Mouse (Mus musculus) monocyte, adult 2 months (primary cell): ENCODE measurements around the gene Rcn3.
A peak's percentile ranks its signal among the peaks of the same experiment; 100 is the strongest.

ENCODE experiments used
- DNase-seq, 2 experiments: peaks; one replicate each; pipeline ENCODE4 v3.0.0; 2022; ENCODE audit warnings: low spot score in 2 of 2, low read depth in 1 of 2

Rcn3 gene

GRCm38 (mm10) chr7:45073949-45074348, 18.1 kb downstream of the Rcn3 start:
- DNase-seq: no peak

DNA sequence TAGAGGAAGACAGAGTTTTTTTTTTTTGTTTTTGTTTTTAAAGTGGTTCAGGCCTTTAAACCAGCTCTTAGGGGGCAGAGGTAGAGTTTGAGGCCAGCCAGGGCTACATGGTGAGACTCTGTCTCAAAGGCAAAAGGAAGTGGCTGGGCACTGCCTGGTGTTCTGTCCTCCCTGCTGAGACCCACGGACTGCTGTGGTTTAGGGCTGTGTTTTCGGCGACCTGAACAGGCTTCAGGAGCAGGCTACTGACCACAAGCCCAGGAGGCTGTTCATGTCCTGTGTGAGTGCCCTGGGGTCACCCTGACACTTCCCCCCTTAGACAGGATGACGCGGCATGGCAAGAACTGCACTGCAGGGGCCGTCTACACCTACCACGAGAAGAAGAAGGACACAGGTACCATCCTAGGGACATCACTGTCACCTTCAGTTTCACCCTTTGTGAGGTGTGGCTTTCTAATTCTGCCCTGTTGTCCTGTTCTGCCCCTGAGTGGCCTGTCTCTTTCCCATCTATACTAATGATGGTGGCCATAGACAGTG, 18.8 kb downstream of the Rcn3 start:
- no peak for DNase-seq

- no peak for DNase-seq
Measured at GRCm38 (mm10) chr7:45072230-45072629, 19.8 kb downstream of the Rcn3 start.

DNA sequence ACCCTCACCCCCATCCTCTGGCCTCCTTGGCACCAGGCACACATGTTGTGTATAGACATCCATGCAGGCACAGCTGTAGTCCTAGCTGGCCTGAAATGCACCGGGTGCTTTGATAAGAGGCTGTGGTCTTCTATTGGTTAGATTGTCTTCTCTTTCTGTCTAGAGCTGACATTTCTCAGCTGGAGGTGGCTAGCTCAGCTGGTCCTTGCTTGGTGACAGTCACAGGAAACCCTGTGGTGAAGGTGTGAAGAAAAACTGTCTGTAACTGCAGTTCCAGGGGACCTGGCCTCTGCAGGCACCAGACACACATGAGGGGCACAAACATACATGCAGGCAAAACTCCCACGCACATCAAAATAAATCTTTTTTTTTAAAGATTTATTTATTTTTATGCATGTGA, 22.4 kb downstream of the Rcn3 start:
- DNase-seq: no peak

DNA sequence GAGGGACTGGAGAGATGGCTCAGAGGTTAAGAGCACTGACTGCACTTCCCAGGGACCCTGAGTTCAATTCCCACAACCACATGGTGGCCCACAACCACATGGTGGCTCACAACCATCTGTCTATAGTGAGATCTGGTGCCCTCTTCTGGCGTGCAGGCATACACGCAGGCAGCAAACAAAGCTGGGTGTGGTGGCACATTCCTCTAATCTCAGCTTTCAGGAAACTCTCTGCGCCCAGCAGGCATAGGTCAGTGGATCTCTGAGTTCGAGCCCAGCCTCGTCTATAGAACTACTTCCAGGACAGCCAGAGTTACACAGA, 24.1 kb downstream of the Rcn3 start:
- DNase-seq: peak in 1 of 2 experiments; percentile 41

GRCm38 (mm10) chr7:45067190-45067999, 24.6 kb downstream of the Rcn3 start:
- DNase-seq: no peak

DNA sequence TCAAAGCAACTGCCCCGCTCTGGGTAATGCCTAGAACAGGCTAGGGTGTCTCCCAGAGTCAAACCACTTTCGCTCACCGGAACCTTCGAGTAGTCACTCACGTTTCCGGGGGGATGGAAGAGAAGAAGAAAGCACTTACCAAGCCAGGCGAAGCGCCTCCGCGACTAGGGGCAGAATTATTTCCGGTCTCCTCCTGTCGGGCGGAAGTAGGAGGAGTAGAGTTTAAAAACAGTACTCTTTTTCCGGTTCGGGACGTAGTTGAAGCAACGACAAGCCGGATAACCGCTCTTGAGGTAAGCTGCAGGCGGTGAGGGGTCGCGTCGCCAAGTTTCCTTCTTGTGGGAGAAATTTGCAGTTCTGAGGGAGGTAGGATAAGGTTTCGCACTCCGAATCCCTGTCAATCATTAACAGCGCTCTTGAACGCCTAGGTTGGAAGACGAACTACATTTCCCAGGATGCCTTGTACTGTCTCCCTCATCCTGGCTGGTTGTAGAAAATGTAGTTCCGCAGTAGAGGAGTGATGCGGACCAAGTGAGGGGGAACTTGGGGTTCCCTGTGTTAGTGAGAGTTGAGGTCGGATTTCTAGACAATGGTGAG, 29.7 kb downstream of the Rcn3 start, which contains the start of the genes Nosip and Prrg2:
Gene Nosip (plus strand): TSS at position 191 of the 597 bp plus-strand sequence.
Gene Prrg2 (minus strand): TSS at position 439 of the 597 bp plus-strand sequence.
- peak; percentile 89 to 90 for DNase-seq

- no peak for DNase-seq
Measured at GRCm38 (mm10) chr7:45061532-45062075, 30.4 kb downstream of the Rcn3 start.

GRCm38 (mm10) chr7:45060632-45061122, 31.3 kb downstream of the Rcn3 start:
- DNase-seq: no peak

- DNase-seq: no peak
Measured at GRCm38 (mm10) chr7:45058607-45059571, 33.1 kb downstream of the Rcn3 start.

DNA sequence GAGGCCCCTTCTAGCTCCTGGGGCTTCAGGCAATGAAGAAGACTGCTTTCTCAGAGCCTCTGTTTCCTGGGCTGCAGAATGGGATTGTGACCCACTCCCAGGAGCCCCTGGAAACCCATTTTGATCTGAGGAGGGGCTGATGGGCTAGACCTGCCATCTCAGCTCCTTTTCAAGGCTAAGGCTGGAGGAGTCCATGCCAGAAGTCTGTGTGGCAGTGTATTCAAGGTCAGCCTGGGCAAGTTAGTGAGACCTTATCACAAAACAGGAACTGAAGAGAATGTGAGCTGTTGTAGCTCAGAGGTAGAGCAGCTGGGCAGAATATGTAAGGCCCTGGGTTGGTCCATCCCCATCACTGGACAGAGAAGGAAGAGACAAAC, 35.1 kb downstream of the Rcn3 start:
- DNase-seq: no peak

GRCm38 (mm10) chr7:45056329-45056971, 35.6 kb downstream of the Rcn3 start:
- no peak for DNase-seq

- peak; percentile 81 to 83 for DNase-seq
Measured at GRCm38 (mm10) chr7:45053931-45054510, 38.0 kb downstream of the Rcn3 start.

- peak in 1 of 2 experiments; percentile 38 for DNase-seq
Measured at GRCm38 (mm10) chr7:45053117-45053930, 38.7 kb downstream of the Rcn3 start.

- no peak for DNase-seq
Measured at GRCm38 (mm10) chr7:45052862-45053116, 39.2 kb downstream of the Rcn3 start, which contains the start of gene Prr12. Gene Prr12, minus strand, starts transcription at chr7:45052881.

DNA sequence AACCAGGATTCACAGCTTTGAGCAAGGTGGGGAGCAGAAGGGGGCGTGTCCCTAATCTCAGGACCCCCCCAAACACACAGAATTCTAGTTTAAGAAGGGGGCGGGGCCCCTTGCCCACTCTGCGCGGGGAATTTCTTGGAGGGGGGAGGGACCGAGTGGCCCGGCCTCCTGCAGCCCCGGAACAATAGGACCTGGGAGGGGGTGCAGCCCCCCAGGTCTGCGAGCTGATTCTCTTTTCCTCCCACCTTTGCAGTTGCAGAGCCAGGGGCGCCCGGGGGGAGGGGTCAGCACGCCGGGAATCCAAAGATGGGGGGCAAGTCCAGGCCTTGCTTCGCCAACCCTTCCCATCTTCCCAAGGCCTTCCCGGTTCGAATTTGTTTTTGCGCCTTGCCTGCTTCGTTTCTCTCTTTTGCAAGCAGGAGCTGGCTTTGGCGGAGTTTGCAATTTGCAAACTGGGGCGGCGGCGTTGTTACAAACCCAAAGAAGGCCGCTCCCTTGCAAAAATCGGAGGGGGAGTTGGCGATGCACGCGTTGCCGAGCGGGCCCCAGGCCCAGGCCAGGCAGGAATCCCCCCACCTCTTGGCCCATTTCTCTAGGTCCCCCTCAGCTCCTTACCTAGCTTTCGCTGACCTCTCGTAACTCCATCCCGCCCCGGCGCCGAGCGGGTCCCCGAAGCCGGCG, 39.7 kb downstream of the Rcn3 start:
- DNase-seq: no peak

DNA sequence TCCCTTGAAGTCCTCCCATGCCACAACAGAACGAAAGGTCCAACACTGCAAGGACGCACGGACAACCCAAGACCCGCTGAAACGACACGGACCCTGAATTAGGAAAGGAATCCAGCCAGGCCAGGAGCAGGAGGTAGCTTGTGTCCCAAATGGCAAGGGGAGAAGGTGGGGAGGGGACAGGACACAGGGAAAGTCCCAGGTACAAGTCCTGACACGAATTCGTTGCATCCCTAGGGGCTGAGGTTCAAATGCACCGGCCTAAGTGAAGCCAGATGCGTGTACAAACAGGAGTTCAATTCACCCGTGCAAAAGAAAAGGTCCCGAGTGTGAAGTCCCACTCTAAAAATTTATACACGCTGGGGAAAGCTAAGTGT, 40.4 kb downstream of the Rcn3 start:
- no peak for DNase-seq

DNA sequence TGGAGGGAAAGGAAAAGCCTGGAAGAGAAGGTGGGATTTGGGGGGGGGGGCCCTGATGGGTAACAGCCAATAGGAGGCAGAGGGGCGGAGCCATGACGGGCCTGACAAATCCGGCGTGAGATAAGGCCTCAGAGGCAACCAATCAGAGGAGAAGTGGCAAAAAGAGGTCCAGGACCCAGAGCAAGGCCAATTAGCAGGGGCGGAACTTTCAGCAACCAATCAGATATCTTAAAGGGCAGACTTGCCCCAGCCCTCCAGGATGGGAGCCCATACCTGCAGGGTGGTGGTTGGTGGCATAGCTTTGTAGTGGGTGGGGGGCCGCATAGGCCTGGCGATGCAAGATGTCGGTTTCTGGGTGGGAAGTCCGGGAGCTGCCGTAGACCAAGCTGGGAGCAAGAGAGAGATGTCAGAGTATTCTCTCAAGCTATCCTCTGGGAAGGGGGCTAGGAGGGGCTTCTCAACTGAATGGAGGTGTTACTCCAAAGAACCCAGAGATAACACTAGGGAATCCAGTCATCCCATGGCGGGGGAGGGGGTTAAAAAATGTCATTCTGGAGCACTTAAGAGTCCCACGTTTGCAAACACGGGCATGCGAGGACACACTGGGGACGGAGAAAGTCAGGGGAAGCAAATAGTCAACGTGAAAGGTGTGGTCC, 40.9 kb downstream of the Rcn3 start:
- DNase-seq: no peak
